Mouse (Mus musculus): ENCODE data around the gene Lrig1.

GRCm38 (mm10) chr6:94598421-94598820 lies 101.5 kb downstream of the Lrig1 start:
- TF ChIP-seq CTCF (IDR thresholded peaks at IDR 0.05; ENCODE audit: low read depth, low read length) (no peak), POLR2A (IDR thresholded peaks at IDR 0.05; ENCODE audit: borderline replicate concordance, low read depth, low read length) (no peak)

Data from bone marrow macrophage, adult 2 months (primary cell).